Mouse (Mus musculus) 416B (cell line): ENCODE results near the gene Col18a1.

Source experiments
- DNase-seq: peaks from one replicate; pipeline ENCODE4 v3.0.0; 2011; ENCODE audit warnings: low read depth

Gene Col18a1

GRCm38 (mm10) chr10:77016080-77016479, 150.3 kb downstream of the Col18a1 start:
- DNase-seq: no peak

GRCm38 (mm10) chr10:77011681-77012080, 154.7 kb downstream of the Col18a1 start:
- no peak for DNase-seq

GRCm38 (mm10) chr10:77008698-77009097, 157.7 kb downstream of the Col18a1 start:
- DNase-seq: no peak

GRCm38 (mm10) chr10:77008109-77008561, 158.2 kb downstream of the Col18a1 start:
- no peak for DNase-seq

GRCm38 (mm10) chr10:77007433-77008108, 158.8 kb downstream of the Col18a1 start:
- DNase-seq: no peak

GRCm38 (mm10) chr10:77004936-77005335, 161.4 kb downstream of the Col18a1 start:
- DNase-seq: no peak
